Mouse (Mus musculus) limb, embryonic 10.5 days (tissue): ENCODE measurements around the gene Agbl3. TPM values are rescaled to one million over a fixed set of nuclear protein-coding genes. Genes with fewer than 3 reads are reported as not detected.

Experiments
- DNase-seq: peaks from one replicate; pipeline ENCODE4 v3.0.0-alpha.2; 2017; ENCODE audit warnings: low spot score
- H3K27ac ChIP-seq: fragments of 300-500 bp; sonication (generic); 2 replicates; pipeline ENCODE4 v1.5.1; 2016; ENCODE audit warnings: mild to moderate bottlenecking
- H3K27me3 ChIP-seq: fragments of 300-500 bp; sonication (generic); 2 replicates; pipeline ENCODE4 v1.6.1; 2016; ENCODE audit warnings: low read depth, mild to moderate bottlenecking; ENCODE audit not compliant: poor library complexity, severe bottlenecking
- H3K36me3 ChIP-seq: fragments of 300-500 bp; sonication (generic); 2 replicates; pipeline ENCODE4 v1.6.1; 2016; ENCODE audit warnings: mild to moderate bottlenecking, moderate library complexity
- H3K4me1 ChIP-seq: fragments of 300-500 bp; sonication (generic); 2 replicates; pipeline ENCODE4 v1.6.1; 2016
- H3K4me3 ChIP-seq: fragments of 300-500 bp; sonication (generic); 2 replicates; pipeline ENCODE4 v1.5.1; 2016; ENCODE audit warnings: mild to moderate bottlenecking, moderate library complexity
- H3K9me3 ChIP-seq: fragments of 300-500 bp; sonication (generic); replicated peaks from 2 replicates; pipeline ENCODE4 v1.6.1; 2016; ENCODE audit warnings: mild to moderate bottlenecking
- WGBS: fragments of 180-500 bp; shearing (Covaris S2); methylation state at CpG from one replicate; pipeline ENCODE4 v1.1.7; 2016; 5-methylcytosine and 5-hydroxymethylcytosine counted together
- polyA plus RNA-seq: library from polyadenylated mRNA; unstranded; fragments of >200 nt; fragmentation: Nextera tagmentation; extraction: Ambion mirVana; gene quantifications from 2 replicates; pipeline ENCODE4 v1.2.1, GENCODE M21; 2016

Agbl3 gene
- polyA plus RNA-seq, result 2.2 and 4.7 TPM in 2 replicates

DNA sequence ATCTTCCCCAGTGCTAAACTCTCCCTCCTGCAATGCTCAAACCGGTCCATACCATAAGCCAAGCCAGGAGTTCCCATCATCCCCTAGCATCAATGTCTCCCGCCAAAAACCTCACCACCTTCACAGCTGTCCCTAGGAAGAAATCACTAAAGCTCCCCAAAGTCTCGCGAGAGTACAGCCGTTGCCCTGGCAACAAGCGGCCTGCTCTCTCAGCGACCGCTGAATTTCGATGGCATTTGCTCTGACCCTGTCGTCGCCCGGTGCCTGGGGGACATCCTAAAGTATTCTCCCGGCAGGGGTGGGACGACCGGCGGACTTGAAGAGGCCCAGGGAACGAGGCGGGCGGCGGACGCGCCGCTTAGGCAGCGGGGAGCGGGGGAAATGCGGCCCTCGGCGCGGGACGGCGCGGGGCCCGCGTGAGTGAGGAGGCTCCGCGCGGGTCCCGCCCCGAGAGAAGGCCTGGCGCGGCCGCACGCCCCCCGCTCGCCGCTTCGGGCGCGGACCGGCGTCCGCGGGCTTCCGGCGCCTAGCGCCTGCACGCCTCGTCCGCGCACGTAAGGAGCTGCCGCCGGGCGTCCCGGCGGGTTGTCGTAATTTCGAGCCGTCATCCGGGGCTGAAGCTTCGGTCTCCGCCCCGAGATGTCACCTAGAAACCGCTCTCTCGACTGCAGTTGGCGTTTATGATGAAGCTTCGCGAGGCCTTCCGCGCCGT is at the start of gene Agbl3:
Gene Agbl3, plus strand, starts transcription at position 202 of the 712 bp plus-strand sequence.
- Histone ChIP-seq H3K4me3 (peak within 1 kb of the TSS; percentile 75), H3K27ac (peak within 1 kb of the TSS; percentile 97), H3K36me3 (0 out of 2 replicates have a peak, but pooled peaks cover 3% of the 10 kb centered on the region), H3K27me3 (no peaks in the 10 kb centered on the region), H3K4me1 (peaks cover 12% of the 10 kb centered on the region; the same call in 1 of the 2 replicates), H3K9me3 (no peaks in the 10 kb centered on the region)
- peak; percentile 97 for DNase-seq
- WGBS, result under 1% methylated on average over 77 of the region's 81 CpGs

DNA sequence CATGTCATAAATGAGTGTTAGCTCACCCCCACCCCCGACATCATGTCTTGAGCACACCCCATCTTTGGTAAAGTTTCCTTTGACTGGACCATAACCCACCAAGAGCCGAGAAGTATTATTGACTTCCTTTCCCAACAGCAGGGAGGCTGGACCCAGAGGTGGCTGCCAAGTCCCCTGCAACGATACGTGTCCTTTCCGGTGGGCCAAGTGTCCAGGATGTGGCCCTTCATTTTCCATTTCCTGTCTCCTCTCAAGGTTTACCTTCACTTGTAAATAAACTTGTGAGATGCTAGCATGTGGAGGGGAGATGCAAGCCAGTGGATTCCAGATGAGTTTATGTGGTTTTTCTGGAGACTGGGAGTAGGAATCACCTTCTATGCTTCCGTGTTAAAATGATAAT is 49.2 kb upstream of the Agbl3 start:
- no peak for DNase-seq
- WGBS, result 69% methylated on average over 6 of the region's 6 CpGs
- Histone ChIP-seq H3K4me1 (peaks cover 50% of the 10 kb centered on the region), H3K4me3 (no peak overlapping the region), H3K27ac (peak overlapping the region; percentile 44), H3K27me3 (no peaks in the 10 kb centered on the region), H3K36me3 (no peaks in the 10 kb centered on the region), H3K9me3 (no peaks in the 10 kb centered on the region)

- WGBS, result 45% methylated on average over 9 of the region's 9 CpGs
Measured at GRCm38 (mm10) chr6:34731529-34731928, 48.7 kb upstream of the Agbl3 start.

GRCm38 (mm10) chr6:34734940-34735695 is 45.1 kb upstream of the Agbl3 start:
- H3K27ac ChIP-seq, result no peak overlapping the region

More at GRCm38 (mm10) chr6:34731529-34731928, 48.7 kb upstream of the Agbl3 start:
- Histone ChIP-seq H3K4me3 (no peak overlapping the region), H3K4me1 (peaks cover 45% of the 10 kb centered on the region), H3K27me3 (no peaks in the 10 kb centered on the region), H3K36me3 (no peaks in the 10 kb centered on the region), H3K27ac (peak overlapping the region; percentile 44), H3K9me3 (no peaks in the 10 kb centered on the region)
- no peak for DNase-seq

DNA sequence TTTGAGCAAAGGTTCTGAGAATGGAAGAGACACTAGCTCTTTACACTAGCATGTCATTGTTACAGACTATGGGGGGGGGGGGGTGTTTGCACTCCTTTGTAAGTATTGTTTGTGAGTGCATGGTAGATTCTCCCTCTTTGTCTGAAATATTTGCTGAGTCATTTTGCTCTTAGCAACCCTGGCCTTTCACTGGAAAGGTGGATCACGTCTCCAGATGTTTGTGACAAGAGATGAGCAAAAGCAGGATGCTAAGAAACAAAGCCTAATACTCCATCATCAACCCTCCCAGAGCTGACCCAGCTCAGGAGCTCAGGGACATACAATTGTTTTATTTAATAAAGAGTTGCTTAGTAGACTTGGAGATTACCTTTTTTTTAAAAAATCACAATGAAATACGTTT is 43.3 kb upstream of the Agbl3 start:
- 82% methylated on average over 2 of the region's 2 CpGs for WGBS
- H3K27ac ChIP-seq, result no peak overlapping the region
- no peaks in the 10 kb centered on the region for H3K9me3 ChIP-seq
- no peak for DNase-seq
- H3K4me3 ChIP-seq, result no peak overlapping the region
- no peaks in the 10 kb centered on the region for H3K27me3 ChIP-seq
- H3K4me1 ChIP-seq, result peaks cover 2% of the 10 kb centered on the region
- H3K36me3 ChIP-seq, result peaks cover 6% of the 10 kb centered on the region

More at GRCm38 (mm10) chr6:34734940-34735695, 45.1 kb upstream of the Agbl3 start:
- DNase-seq, result no peak
- 89% methylated on average over 13 of the region's 13 CpGs for WGBS
- Histone ChIP-seq H3K36me3 (no peaks in the 10 kb centered on the region), H3K9me3 (no peaks in the 10 kb centered on the region), H3K4me3 (no peak overlapping the region), H3K4me1 (peaks cover 20% of the 10 kb centered on the region), H3K27me3 (no peaks in the 10 kb centered on the region)

- 95% methylated on average over 4 of the region's 4 CpGs for WGBS
- H3K4me1 ChIP-seq, result no peaks in the 10 kb centered on the region
- H3K4me3 ChIP-seq, result no peak overlapping the region
- H3K27ac ChIP-seq, result no peak overlapping the region
- no peaks in the 10 kb centered on the region for H3K27me3 ChIP-seq
- H3K36me3 ChIP-seq, result peaks cover 60% of the 10 kb centered on the region
- DNase-seq, result no peak
- no peaks in the 10 kb centered on the region for H3K9me3 ChIP-seq
Measured at GRCm38 (mm10) chr6:34743946-34744345, 36.3 kb upstream of the Agbl3 start.

DNA sequence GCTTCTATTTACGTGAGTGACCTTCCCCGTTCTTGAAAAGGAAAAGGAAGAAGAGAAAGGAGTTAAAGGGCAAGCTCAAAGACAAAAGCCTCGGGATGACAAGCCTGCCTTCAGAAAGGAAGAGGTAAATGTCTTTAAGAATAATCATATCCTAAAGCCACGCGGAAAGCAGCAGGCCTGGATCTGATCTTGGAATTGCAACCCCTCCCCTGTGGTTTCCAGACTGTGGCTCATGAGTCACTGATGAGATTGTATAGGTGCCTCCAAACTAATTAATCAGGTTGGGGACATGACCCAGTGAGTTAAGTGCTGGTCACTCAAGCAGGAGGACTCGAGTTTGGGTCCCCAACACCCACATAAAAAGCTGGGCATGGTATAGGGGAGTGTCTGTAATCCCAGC is 32.4 kb upstream of the Agbl3 start:
- no peaks in the 10 kb centered on the region for H3K27me3 ChIP-seq
- H3K9me3 ChIP-seq, result no peaks in the 10 kb centered on the region
- 86% methylated on average over 6 of the region's 6 CpGs for WGBS
- DNase-seq, result no peak
- no peak overlapping the region for H3K27ac ChIP-seq
- H3K4me1 ChIP-seq, result no peaks in the 10 kb centered on the region
- peaks cover 54% of the 10 kb centered on the region for H3K36me3 ChIP-seq
- no peak overlapping the region for H3K4me3 ChIP-seq

DNA sequence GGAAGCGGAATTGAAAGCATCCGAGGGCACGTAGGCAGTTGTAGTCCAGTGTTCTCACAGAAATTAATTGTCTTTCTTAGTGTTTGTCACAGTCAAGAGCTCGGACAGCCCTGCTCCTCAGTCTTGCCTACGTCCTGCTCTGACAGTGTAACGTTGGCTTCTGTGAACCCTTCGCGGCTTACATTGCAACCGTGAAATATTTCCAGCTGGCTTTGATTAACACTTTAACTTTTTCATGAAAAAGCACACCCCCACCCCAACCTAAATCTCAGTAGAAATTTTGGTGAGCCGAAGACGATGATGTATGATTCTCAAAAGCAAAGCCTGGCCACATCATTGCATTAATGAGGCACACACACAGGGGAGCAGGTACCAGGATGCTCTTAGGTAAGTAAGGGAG is 31.7 kb upstream of the Agbl3 start:
- H3K4me1 ChIP-seq, result no peaks in the 10 kb centered on the region
- peaks cover 47% of the 10 kb centered on the region for H3K36me3 ChIP-seq
- no peaks in the 10 kb centered on the region for H3K27me3 ChIP-seq
- H3K9me3 ChIP-seq, result no peaks in the 10 kb centered on the region
- no peak overlapping the region for H3K27ac ChIP-seq
- no peak overlapping the region for H3K4me3 ChIP-seq
- 82% methylated on average over 11 of the region's 11 CpGs for WGBS
- no peak for DNase-seq

DNA sequence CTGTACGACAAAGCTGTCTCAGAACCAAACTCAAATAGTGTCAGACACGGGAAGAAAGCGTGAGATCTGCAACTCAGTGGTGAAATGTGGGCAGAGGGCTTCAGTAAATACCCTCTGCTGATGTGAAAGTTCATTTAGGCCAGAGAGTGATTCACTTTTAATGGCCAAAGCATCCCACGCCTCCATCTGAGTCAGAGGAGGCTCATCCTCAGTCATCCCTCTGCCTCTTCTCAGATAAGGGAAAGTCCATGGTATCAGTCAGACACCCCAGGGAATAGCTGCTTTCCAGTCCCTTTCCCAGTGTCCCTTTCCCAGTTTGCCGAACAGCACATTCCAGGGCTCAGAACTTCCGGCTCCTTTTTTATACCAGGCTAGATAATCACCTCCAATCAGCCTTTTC is 30.7 kb upstream of the Agbl3 start:
- H3K9me3 ChIP-seq, result no peaks in the 10 kb centered on the region
- H3K4me3 ChIP-seq, result no peak overlapping the region
- no peak for DNase-seq
- H3K27ac ChIP-seq, result no peak overlapping the region
- H3K27me3 ChIP-seq, result no peaks in the 10 kb centered on the region
- H3K36me3 ChIP-seq, result peaks cover 45% of the 10 kb centered on the region
- no peaks in the 10 kb centered on the region for H3K4me1 ChIP-seq
- WGBS, result 89% methylated on average over 6 of the region's 6 CpGs

GRCm38 (mm10) chr6:34750487-34751120 is 29.6 kb upstream of the Agbl3 start:
- Histone ChIP-seq H3K9me3 (no peaks in the 10 kb centered on the region), H3K27me3 (no peaks in the 10 kb centered on the region), H3K36me3 (peaks cover 43% of the 10 kb centered on the region), H3K4me1 (no peaks in the 10 kb centered on the region), H3K27ac (no peak overlapping the region), H3K4me3 (no peak overlapping the region)
- WGBS, result 89% methylated on average over 7 of the region's 7 CpGs
- DNase-seq, result no peak

- H3K27me3 ChIP-seq, result no peaks in the 10 kb centered on the region
- H3K9me3 ChIP-seq, result no peaks in the 10 kb centered on the region
- no peak overlapping the region for H3K27ac ChIP-seq
- no peak overlapping the region for H3K4me3 ChIP-seq
- no peak for DNase-seq
- H3K4me1 ChIP-seq, result no peaks in the 10 kb centered on the region
- peaks cover 43% of the 10 kb centered on the region for H3K36me3 ChIP-seq
Measured at GRCm38 (mm10) chr6:34751625-34752024, 28.6 kb upstream of the Agbl3 start.

GRCm38 (mm10) chr6:34754448-34754847 is 25.8 kb upstream of the Agbl3 start:
- Histone ChIP-seq H3K4me3 (no peak overlapping the region), H3K9me3 (no peaks in the 10 kb centered on the region), H3K27me3 (no peaks in the 10 kb centered on the region), H3K4me1 (no peaks in the 10 kb centered on the region), H3K27ac (no peak overlapping the region), H3K36me3 (peaks cover 52% of the 10 kb centered on the region)
- peak; percentile 57 for DNase-seq
- WGBS, result 46% methylated on average over 5 of the region's 5 CpGs

DNA sequence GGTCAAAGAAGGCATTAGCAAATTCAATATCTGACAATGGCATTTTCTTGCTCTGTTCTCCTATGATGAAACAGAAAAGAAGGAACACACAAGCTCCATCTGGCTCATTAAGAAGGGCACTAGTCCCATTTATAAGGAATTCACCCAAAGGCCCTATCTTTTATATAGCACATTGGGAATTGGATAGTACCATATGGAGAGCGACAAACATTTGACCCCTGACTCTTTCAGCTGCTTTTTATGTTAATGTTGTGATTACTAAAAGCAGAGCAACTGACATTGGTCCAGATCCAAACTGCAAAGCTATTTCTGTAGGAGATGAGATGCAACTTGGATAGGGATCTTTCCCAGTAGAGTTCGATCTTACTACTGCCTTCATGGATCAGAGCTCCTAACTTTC is 21.9 kb upstream of the Agbl3 start:
- Histone ChIP-seq H3K9me3 (no peaks in the 10 kb centered on the region), H3K27ac (no peak overlapping the region), H3K27me3 (no peaks in the 10 kb centered on the region), H3K36me3 (peaks cover 80% of the 10 kb centered on the region), H3K4me1 (no peaks in the 10 kb centered on the region), H3K4me3 (no peak overlapping the region)
- DNase-seq, result no peak
- 96% methylated on average over 2 of the region's 2 CpGs for WGBS
